Mouse (Mus musculus): ENCODE data around the gene Btbd6. TPM values are rescaled to one million over a fixed set of nuclear protein-coding genes. Genes with fewer than 3 reads are reported as not detected.

Gene Btbd6
- polyA plus RNA-seq, 1 experiment from 2014 or later: 29.3 TPM

DNA sequence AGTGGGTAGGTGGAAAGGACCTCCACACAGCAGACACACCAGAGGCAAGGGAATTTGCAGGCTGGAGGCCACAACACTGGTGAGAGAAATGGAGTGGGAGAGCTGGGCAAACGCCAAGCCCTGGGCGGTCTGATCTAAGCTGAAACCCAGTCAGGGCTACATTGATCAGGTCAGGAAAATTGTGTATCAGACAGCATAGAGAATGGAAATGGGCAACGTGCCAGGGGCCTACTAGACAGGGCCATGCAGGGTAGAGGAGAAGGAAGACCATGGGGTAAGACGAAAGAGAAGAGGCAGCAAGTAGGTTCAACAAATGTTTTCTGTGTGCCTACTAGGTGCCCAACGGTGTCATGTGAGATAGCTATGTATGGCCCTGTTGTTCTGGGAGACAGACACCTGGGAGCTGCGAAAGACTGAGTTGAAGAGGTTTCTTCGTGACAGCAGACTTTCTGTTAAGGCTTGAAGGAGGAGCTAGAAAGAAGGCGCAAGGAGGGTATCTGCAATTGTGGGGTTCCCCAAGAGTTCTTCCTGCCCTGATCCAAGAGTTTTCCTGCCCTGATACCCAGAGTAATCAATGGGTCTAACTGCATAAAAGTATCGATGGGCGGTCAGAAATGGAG is 35.0 kb upstream of the Btbd6 start:
- no peaks in the 10 kb centered on the region for H3K36me3 ChIP-seq
- 42% methylated on average over 10 of the region's 10 CpGs for WGBS
- peak overlapping the region; percentile 80 for H3K4me2 ChIP-seq
- H3K27me3 ChIP-seq: no peaks in the 10 kb centered on the region
- peaks cover 39% of the 10 kb centered on the region for H3K4me1 ChIP-seq
- H3K9me3 ChIP-seq: no peaks in the 10 kb centered on the region
- H3K27ac ChIP-seq: peak overlapping the region; percentile 74
- H3K4me3 ChIP-seq: peak overlapping the region; percentile 68
- H3K9ac ChIP-seq: peak overlapping the region; percentile 81
- no peak for ATAC-seq (ENCODE audit: insufficient number of reproducible peaks, insufficient read depth, low FRiP score, low TSS enrichment, low read depth)

DNA sequence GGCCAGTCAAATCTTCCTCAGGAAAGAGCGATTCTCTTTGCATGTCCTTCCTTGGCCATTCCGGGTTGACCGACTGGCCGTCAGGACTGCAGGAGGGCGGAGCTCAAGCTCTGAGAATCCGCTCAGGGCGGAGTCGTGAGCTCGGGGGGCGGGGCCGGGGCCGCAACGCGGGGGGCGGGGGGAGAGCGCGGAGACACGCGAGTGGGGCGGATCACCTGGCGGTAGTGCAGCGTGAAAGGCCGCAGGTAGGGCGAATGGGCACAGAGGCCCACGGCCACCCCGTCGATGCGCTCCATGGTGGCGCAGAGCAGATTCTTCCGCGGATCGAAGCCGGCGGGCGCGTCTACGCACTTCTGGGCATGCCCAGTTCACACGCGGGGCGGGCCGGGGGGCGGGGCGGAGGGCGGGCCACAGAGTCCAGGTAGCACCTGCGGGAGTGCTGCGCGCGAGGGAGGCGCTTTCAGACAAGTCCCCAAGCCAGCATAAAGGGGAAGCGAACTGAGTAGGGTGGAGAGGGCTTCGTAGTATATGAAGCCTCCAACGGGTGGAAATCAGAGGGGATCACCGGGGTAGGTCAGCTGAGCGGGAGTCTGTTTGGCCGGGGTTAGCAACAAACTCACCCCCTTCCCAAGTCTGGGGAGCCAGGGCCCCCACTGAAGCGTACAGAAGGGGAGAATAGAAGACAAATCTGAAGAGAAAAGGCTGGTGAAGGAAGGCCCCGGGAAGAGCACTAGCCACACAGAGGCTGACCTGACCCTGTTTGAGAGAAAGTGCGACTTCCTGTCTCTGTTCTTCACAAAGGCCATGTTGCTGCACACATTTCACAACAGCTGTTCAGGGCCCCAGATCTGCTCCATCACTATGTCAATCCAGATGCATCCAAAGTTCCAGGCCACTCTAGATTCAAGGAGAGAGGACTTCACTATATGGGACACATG is 34.2 kb upstream of the Btbd6 start, which contains the start of gene Nudt14:
Gene Nudt14, minus strand, starts transcription at position 349 of the 938 bp plus-strand sequence.
- WGBS: 2% methylated on average over 58 of the region's 58 CpGs
- H3K4me1 ChIP-seq: peaks cover 39% of the 10 kb centered on the region
- H3K36me3 ChIP-seq: no peaks in the 10 kb centered on the region
- no peaks in the 10 kb centered on the region; the same call in 1 of the 2 replicates for H3K27me3 ChIP-seq
- H3K4me2 ChIP-seq: peak within 1 kb of the TSS; percentile 80
- no peaks in the 10 kb centered on the region for H3K9me3 ChIP-seq
- H3K9ac ChIP-seq: peak within 1 kb of the TSS; percentile 81
- peak; percentile 44; the same call in 1 of the 2 replicates for ATAC-seq (ENCODE audit: insufficient number of reproducible peaks, insufficient read depth, low FRiP score, low TSS enrichment, low read depth)
- peak within 1 kb of the TSS; percentile 74 for H3K27ac ChIP-seq
- peak within 1 kb of the TSS; percentile 68 for H3K4me3 ChIP-seq

DNA sequence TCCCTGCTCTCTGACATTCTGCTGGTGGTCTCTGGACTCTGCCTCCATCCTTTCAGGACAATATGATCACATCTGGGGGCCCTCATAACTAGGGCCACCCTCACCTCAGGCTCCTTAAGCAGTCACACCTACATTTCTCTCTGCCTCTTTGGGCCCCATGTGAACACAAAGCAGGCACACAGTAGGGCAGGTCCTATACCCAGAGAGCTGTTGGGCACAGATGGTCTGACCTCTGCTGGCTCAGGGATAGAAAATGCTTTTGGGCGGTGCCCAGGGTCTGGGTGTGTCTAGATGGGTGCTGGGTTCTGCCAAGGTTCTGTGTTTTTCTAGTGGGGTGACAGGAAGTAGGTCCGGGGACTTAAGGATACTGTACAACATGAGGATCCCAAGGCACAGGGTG is 32.6 kb upstream of the Btbd6 start:
- no peak overlapping the region for H3K4me3 ChIP-seq
- no peak overlapping the region for H3K4me2 ChIP-seq
- 81% methylated on average over 2 of the region's 2 CpGs for WGBS
- no peaks in the 10 kb centered on the region for H3K9me3 ChIP-seq
- peaks cover 31% of the 10 kb centered on the region for H3K4me1 ChIP-seq
- no peaks in the 10 kb centered on the region for H3K36me3 ChIP-seq
- no peak overlapping the region for H3K27ac ChIP-seq
- ATAC-seq (ENCODE audit: insufficient number of reproducible peaks, insufficient read depth, low FRiP score, low TSS enrichment, low read depth): no peak
- no peaks in the 10 kb centered on the region; the same call in 1 of the 2 replicates for H3K27me3 ChIP-seq
- no peak overlapping the region for H3K9ac ChIP-seq

DNA sequence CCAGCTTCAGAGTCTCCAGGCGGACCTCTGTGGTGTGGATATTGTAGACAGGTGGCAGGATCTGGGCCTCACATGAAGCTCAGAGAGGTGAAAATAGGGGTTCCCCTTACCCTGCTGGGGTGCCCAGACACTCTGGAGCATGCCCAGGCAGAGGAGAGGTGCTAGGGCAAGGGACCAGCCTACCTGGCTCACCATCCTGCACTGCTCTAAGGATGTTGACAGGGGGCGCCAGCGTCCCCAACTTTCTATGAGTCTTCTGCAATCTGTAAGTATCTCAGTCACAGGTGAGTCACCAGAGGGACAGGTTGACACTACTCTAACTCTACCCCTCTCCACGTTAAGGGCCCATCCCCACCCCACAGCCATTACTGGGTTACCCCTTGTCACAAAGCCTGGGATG is 29.0 kb upstream of the Btbd6 start:
- no peak overlapping the region for H3K9ac ChIP-seq
- 27% methylated on average over 4 of the region's 4 CpGs for WGBS
- H3K4me3 ChIP-seq: no peak overlapping the region
- no peak for ATAC-seq (ENCODE audit: insufficient number of reproducible peaks, insufficient read depth, low FRiP score, low TSS enrichment, low read depth)
- no peaks in the 10 kb centered on the region for H3K36me3 ChIP-seq
- peaks cover 15% of the 10 kb centered on the region for H3K4me1 ChIP-seq
- no peaks in the 10 kb centered on the region for H3K9me3 ChIP-seq
- H3K4me2 ChIP-seq: no peak overlapping the region
- H3K27me3 ChIP-seq: no peaks in the 10 kb centered on the region; the same call in 1 of the 2 replicates
- peak overlapping the region; percentile 29; the same call in 1 of the 2 replicates for H3K27ac ChIP-seq

DNA sequence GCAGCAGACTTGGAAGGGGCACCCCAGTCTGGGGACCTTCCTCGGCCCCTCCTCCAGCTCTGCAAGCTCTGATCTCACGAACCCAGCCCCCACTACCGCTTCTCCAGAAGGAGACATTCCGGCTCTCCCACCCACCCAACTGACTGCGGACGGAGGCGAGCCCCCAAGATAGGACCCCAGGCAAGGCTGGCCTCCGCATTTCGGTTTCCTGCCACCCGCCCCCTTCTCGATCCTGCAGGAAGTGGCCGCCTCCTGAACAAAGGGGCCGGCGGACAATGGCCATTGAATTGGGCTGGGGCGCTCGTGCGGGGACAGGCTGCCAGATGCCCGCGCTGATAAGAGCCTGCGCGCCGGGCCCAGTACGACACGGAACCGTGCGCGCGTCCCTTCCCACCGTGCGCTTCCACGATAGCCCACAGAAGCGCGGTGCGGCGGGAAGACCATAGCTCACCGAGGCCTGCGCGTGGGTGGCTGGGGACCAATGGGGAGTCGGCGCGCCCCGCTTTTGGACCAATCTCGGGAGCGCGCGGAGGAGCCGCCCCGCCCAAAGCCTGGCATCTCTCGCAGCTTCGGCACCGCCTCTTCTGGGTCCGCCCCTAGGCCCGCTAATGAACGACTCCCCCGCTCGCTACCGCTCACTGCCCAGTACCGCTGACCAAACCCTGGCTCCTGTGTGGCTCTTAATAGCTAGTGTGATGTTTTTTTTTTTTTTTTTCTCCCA is 26.1 kb upstream of the Btbd6 start:
- no peaks in the 10 kb centered on the region; the same call in 1 of the 2 replicates for H3K27me3 ChIP-seq
- peaks cover 14% of the 10 kb centered on the region for H3K4me1 ChIP-seq
- H3K4me3 ChIP-seq: peak overlapping the region; percentile 66
- peak overlapping the region; percentile 92 for H3K4me2 ChIP-seq
- H3K9me3 ChIP-seq: no peaks in the 10 kb centered on the region
- H3K27ac ChIP-seq: peak overlapping the region; percentile 69
- H3K36me3 ChIP-seq: no peaks in the 10 kb centered on the region
- peak overlapping the region; percentile 83 for H3K9ac ChIP-seq
- peak; percentile 81 for ATAC-seq (ENCODE audit: insufficient number of reproducible peaks, insufficient read depth, low FRiP score, low TSS enrichment, low read depth)
- WGBS: under 1% methylated on average over 58 of the region's 58 CpGs

DNA sequence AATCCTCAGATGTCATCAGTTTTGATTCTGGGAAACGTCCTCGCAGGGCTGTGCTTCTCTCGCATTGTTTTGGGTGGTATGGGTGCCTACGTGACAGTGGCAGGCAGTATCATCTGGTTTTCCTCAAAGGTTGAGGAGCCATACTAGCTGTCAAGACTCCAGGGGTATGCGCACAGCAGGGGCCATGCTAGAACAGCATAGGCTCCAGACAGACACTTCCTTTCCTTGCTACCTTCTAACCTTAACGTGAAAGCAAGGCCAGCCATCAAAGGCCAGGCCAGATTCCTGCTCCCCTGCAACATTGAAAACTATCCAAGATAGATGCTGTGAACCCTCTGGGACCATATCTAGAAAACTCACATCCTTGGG is 25.5 kb upstream of the Btbd6 start:
- no peaks in the 10 kb centered on the region for H3K36me3 ChIP-seq
- H3K4me2 ChIP-seq: peak overlapping the region; percentile 92
- H3K4me3 ChIP-seq: peak overlapping the region; percentile 66
- no peaks in the 10 kb centered on the region for H3K9me3 ChIP-seq
- peaks cover 14% of the 10 kb centered on the region for H3K4me1 ChIP-seq
- peak overlapping the region; percentile 83; the same call in 1 of the 2 replicates for H3K9ac ChIP-seq
- no peaks in the 10 kb centered on the region; the same call in 1 of the 2 replicates for H3K27me3 ChIP-seq
- H3K27ac ChIP-seq: peak overlapping the region; percentile 69; the same call in 1 of the 2 replicates
- ATAC-seq (ENCODE audit: insufficient number of reproducible peaks, insufficient read depth, low FRiP score, low TSS enrichment, low read depth): no peak
- WGBS: 6% methylated on average over 6 of the region's 6 CpGs

DNA sequence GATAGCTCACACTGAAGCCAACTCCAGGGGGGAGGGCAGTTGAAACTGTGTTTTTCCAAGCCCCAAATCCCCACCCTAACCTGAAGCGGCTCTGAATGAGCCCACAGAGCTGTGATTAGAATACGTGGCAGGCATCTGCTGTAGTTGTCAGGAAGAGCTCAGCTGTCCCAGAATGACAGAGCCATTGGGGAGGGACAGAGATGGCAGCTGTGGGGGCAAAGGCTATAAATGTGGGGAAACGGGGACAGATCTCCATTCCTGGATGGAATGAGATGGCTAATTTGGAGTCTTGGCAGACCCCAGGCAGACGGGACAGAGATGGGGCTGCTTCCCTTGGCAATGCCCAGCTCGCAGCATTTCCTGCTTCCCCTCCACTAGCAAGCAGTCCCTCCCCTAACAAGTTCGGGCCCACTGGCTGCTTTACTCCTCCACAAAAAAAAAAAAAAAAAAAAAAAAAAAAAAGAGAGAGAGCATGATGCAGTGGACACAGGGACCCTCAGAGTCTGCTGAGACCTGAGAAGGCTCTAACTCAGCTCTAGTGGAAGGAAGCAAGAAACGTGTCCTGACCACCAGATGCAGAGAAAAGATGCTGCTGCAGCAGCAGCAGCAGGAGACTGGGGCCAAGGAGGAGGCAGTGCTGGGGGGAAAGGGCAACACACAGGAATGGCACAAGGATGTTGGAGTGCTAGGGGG is 25.0 kb upstream of the Btbd6 start:
- H3K4me1 ChIP-seq: peaks cover 14% of the 10 kb centered on the region
- H3K9ac ChIP-seq: peak overlapping the region; percentile 83; the same call in 1 of the 2 replicates
- H3K27me3 ChIP-seq: no peaks in the 10 kb centered on the region; the same call in 1 of the 2 replicates
- 0 out of 2 replicates have a peak overlapping the region, but pooled peaks have one; percentile 69 for H3K27ac ChIP-seq
- H3K4me2 ChIP-seq: peak overlapping the region; percentile 92
- H3K36me3 ChIP-seq: no peaks in the 10 kb centered on the region
- no peak for ATAC-seq (ENCODE audit: insufficient number of reproducible peaks, insufficient read depth, low FRiP score, low TSS enrichment, low read depth)
- 23% methylated on average over 7 of the region's 7 CpGs for WGBS
- H3K9me3 ChIP-seq: no peaks in the 10 kb centered on the region
- H3K4me3 ChIP-seq: no peak overlapping the region

DNA sequence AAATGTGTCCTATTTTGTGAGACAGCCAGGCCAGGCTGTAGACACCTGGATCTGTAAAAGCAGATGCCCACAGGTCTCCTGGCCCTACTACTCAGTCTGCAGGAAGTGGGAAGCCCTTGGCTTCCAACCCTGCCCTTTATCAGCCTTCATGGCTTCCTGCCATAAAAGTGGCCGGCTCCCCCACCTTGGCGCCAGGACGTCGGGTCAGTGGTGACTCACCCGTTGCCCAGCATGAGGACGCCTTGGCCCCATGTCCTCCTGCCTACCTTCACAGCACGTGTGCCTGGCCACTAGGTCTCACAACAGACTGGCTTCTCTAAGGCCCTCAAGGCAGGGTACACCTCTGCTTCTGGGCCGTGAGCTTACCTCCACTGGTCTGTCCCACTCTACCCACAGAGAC is 23.8 kb upstream of the Btbd6 start:
- H3K4me1 ChIP-seq: peaks cover 14% of the 10 kb centered on the region
- no peaks in the 10 kb centered on the region for H3K9me3 ChIP-seq
- H3K27me3 ChIP-seq: no peaks in the 10 kb centered on the region
- no peak for ATAC-seq (ENCODE audit: insufficient number of reproducible peaks, insufficient read depth, low FRiP score, low TSS enrichment, low read depth)
- H3K4me2 ChIP-seq: no peak overlapping the region
- no peak overlapping the region for H3K27ac ChIP-seq
- no peak overlapping the region for H3K9ac ChIP-seq
- no peak overlapping the region for H3K4me3 ChIP-seq
- peaks cover 9% of the 10 kb centered on the region for H3K36me3 ChIP-seq
- WGBS: 72% methylated on average over 8 of the region's 8 CpGs

DNA sequence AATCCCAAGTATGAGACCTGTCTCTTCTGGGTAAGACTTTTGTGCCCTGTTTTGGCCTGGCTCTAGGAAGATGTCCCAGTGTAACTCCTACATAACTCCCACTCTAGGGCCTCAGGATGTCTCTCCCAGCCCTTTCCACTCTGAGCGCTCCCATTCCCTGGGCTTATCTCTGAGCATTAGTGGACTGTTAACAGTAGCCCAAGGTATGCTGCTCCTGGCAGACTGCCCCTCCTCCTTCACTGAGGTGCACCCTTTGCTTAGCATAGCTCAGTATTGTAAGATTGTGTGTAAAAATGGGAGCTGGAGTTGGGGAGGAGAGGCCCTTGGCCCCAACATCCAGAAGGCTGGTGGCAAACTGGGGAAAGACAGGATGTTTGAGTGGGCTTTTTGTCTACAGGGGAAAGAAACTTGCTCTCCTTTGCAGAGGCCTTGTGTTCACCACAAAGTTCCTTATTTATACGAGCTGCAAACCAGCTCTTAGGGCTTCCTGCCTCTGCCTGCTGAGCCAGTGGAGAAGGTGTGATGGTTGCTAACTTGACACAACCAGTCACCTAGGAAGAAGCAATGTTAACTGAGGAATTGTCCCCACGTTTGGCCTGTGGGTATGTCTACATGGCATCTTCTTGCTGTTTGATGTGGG is 23.2 kb upstream of the Btbd6 start:
- WGBS: 83% methylated on average over 3 of the region's 3 CpGs
- Histone ChIP-seq H3K9me3 (no peaks in the 10 kb centered on the region), H3K27ac (no peak overlapping the region)

DNA sequence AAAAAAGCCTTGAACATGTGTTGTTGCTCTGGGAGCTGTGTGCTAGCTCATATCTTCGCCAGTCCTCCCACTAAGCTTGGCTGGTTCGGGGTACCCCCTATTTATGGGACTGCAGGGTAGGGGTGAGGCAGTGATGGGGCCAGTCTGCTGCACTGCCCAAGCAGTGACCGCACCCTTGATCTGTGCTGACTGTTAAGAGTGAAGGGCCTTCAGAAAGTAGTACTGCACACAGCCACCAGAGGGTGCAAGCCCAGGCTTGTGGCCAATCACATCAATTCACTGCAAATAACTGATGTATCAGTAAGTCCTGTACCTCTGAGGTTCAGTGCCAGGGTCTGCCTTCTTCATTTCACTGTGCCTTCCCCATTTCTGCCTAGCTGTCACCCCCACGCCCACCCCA is 20.5 kb upstream of the Btbd6 start:
- no peak for ATAC-seq (ENCODE audit: insufficient number of reproducible peaks, insufficient read depth, low FRiP score, low TSS enrichment, low read depth)

More for the DNA sequence above, 23.2 kb upstream of the Btbd6 start:
- Histone ChIP-seq H3K4me1 (peaks cover 14% of the 10 kb centered on the region), H3K4me3 (no peak overlapping the region), H3K36me3 (peaks cover 15% of the 10 kb centered on the region), H3K4me2 (no peak overlapping the region), H3K27me3 (no peaks in the 10 kb centered on the region), H3K9ac (no peak overlapping the region)
- no peak for ATAC-seq (ENCODE audit: insufficient number of reproducible peaks, insufficient read depth, low FRiP score, low TSS enrichment, low read depth)

More for the DNA sequence above, 20.5 kb upstream of the Btbd6 start:
- Histone ChIP-seq H3K4me3 (no peak overlapping the region), H3K27ac (no peak overlapping the region), H3K9ac (no peak overlapping the region), H3K36me3 (peaks cover 39% of the 10 kb centered on the region), H3K9me3 (no peaks in the 10 kb centered on the region), H3K4me1 (peaks cover 5% of the 10 kb centered on the region), H3K27me3 (no peaks in the 10 kb centered on the region), H3K4me2 (no peak overlapping the region)
- 36% methylated on average over 4 of the region's 4 CpGs for WGBS

Data from embryonic facial prominence, embryonic 13.5 days (tissue).